Mouse (Mus musculus): Measurements from ENCODE around the gene Prr7. TPM values are rescaled to one million over a fixed set of nuclear protein-coding genes. Genes with fewer than 3 reads are reported as not detected.
A peak's percentile ranks its signal among the peaks of the same experiment; 100 is the strongest.

Gene Prr7
- total RNA-seq (2012; rRNA removed) (2.4 and 2.7 TPM in 2 replicates), polyA plus RNA-seq (2012; ENCODE audit: insufficient read depth in 1 of 2, insufficient read length in 2 of 2, low read depth in 1 of 2, low replicate concordance in 2 of 2, missing spikeins in 1 of 2) (1 to 10 TPM in 1 of 2 experiments, not detected in 1; 8.7 TPM)

DNA sequence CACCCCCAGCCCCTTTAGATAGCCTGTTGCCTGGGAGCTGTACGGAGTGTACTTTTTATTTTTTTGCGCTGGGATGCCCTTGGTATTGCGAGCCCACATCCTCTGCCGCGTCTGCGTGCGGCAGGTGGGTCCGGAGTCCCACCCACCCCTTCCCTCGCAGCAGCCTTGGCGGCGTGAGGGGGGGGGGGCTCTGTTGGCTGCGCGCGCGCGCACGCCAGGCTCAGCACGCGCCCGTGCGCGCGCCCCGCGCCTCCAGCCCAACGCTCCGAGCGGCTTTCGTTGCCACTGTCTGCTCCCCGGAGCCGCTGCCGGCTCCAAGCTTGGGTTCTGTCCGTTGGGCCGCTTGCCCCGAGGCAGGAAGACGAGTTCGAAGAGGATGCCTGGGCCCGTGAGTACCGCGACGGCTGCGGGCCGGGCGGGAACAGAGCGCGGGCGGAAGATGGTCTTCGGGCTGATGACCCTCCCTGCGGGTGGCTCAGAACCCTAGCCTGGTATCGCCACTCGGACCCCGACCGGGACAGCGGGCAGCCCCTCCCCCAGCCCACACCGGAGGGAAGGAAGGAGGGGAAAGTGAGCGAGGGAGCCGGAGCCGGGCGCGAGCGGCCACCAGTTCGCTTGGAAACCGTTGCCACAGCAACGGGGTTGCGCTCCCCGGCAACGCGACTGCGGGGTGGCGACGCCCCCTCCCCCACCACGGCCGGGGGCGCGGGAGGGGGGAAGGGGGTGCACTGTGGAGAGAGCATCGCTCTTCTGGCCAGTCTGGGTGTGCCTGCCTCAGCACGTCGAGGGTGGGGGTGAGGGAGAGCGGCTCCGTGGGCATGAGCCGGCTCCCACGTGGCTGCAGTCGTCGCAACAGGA lies at the start of gene Prr7:
Gene Prr7, plus strand, starts transcription at position 241 of the 858 bp plus-strand sequence.
- H3K4me3 ChIP-seq (ENCODE audit: control insufficient read depth in 1 of 2, insufficient read depth in 1 of 2, low read depth in 2 of 2, low read length in 2 of 2), result no peak within 1 kb of the TSS
- no peak within 1 kb of the TSS for H3K9ac ChIP-seq (ENCODE audit: control insufficient read depth, low read depth, low read length, poor library complexity, severe bottlenecking)
- no peak within 1 kb of the TSS for H3K27ac ChIP-seq (ENCODE audit: control insufficient read depth, low read depth, low read length)
- no peaks in the 10 kb centered on the region for H3K9me3 ChIP-seq (replicated peaks; ENCODE audit: insufficient read depth, low read length)
- no peaks in the 10 kb centered on the region for H3K27me3 ChIP-seq (ENCODE audit: control insufficient read depth in 1 of 2, insufficient read depth in 2 of 2, low read length in 2 of 2)
- DNase-seq (ENCODE audit: low read depth, low spot score), result no peak
- no peaks in the 10 kb centered on the region for H3K4me1 ChIP-seq (ENCODE audit: control insufficient read depth in 1 of 2, insufficient read depth in 2 of 2, low read length in 2 of 2)
- H3K36me3 ChIP-seq (ENCODE audit: control insufficient read depth in 1 of 2, insufficient read depth in 2 of 2, low read length in 2 of 2), result peaks cover 0 to 2% of the 10 kb centered on the region in 2 experiments; a peak in 2 of 4 replicates
- TF ChIP-seq NELFE (IDR thresholded peaks at IDR 0.05; ENCODE audit: low read depth, low read length), result no peak
- TF ChIP-seq ZC3H11A (IDR thresholded peaks at IDR 0.05; ENCODE audit: low read depth, low read length), result no peak
- no peak for TF ChIP-seq NRF1 (IDR thresholded peaks at IDR 0.05; ENCODE audit: insufficient read depth, low read depth, low read length, poor library complexity, severe bottlenecking)
- TF ChIP-seq MAX (IDR thresholded peaks at IDR 0.05; ENCODE audit: low read length), result no peak
- no peak for TF ChIP-seq CHD2 (IDR thresholded peaks at IDR 0.05; ENCODE audit: low read length)
- TF ChIP-seq RCOR1 (IDR thresholded peaks at IDR 0.05; ENCODE audit: low read depth, low read length), result no peak
- no peak for TF ChIP-seq ZNF384 (IDR thresholded peaks at IDR 0.05; ENCODE audit: low read depth, low read length)
- no peak for TF ChIP-seq USF1 (IDR thresholded peaks at IDR 0.05; ENCODE audit: low read depth, low read length)
- no peak for TF ChIP-seq BHLHE40 (IDR thresholded peaks at IDR 0.05; ENCODE audit: borderline replicate concordance, low read depth, low read length)
- no peak for TF ChIP-seq ETS1 (IDR thresholded peaks at IDR 0.05; ENCODE audit: low read depth, low read length)
- no peak for TF ChIP-seq E2F4 (IDR thresholded peaks at IDR 0.05; ENCODE audit: borderline replicate concordance, low read depth, low read length)
- TF ChIP-seq EP300 (IDR thresholded peaks at IDR 0.05; ENCODE audit: low read depth in 1 of 2, low read length in 2 of 2), result no peak
- H3K79me2 ChIP-seq (ENCODE audit: control insufficient read depth, insufficient read depth, low read length, poor library complexity), result no peaks in the 10 kb centered on the region

DNA sequence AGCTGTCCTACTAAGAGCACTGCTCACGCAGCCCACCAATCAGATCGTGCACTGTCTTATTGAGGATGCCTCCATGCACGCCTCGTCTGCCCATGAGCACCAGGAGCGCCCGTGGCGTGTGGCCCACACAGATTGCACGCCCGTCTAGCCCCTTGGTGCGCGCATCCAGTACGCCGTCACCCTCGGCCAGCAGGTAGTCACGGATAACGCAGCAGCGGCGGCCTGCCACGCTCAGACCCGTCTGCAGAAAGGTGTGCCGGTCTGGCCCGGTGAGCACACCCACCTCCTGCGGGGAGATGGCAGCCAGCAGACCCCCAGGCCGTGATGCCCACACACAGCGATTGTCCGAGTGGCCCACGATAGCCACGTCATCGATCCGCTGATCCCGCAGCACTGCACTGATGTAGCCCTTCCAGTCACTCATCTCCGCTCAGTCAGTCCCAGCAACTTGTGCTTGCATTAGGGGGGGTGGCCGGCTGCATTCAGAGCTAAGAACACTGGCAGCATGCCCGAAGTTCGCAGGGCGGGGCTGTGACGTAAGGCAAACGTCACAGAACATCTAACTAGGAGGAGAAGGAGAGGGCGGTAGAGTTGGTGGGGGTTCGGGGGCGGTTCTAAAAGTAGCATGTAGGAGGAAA lies 49.2 kb upstream of the Prr7 start, which contains the start of gene Pfn3:
Gene Pfn3, minus strand, starts transcription at position 490 of the 638 bp plus-strand sequence.
- TF ChIP-seq MAX (IDR thresholded peaks at IDR 0.05; ENCODE audit: low read length), result no peak
- no peak within 1 kb of the TSS for H3K27ac ChIP-seq (ENCODE audit: control insufficient read depth, low read depth, low read length)
- H3K9me3 ChIP-seq (replicated peaks; ENCODE audit: insufficient read depth, low read length), result no peaks in the 10 kb centered on the region
- H3K4me3 ChIP-seq (ENCODE audit: control insufficient read depth in 1 of 2, insufficient read depth in 1 of 2, low read depth in 2 of 2, low read length in 2 of 2), result no peak within 1 kb of the TSS
- no peaks in the 10 kb centered on the region for H3K79me2 ChIP-seq (ENCODE audit: control insufficient read depth, insufficient read depth, low read length, poor library complexity)
- DNase-seq (ENCODE audit: low read depth, low spot score), result peak; percentile 30
- H3K9ac ChIP-seq (ENCODE audit: control insufficient read depth, low read depth, low read length, poor library complexity, severe bottlenecking), result no peak within 1 kb of the TSS
- no peaks in the 10 kb centered on the region for H3K27me3 ChIP-seq (ENCODE audit: control insufficient read depth in 1 of 2, insufficient read depth in 2 of 2, low read length in 2 of 2)
- H3K36me3 ChIP-seq (ENCODE audit: control insufficient read depth in 1 of 2, insufficient read depth in 2 of 2, low read length in 2 of 2), result peaks cover 0 to 7% of the 10 kb centered on the region in 2 experiments; a peak in 2 of 4 replicates
- peaks cover 0 to 17% of the 10 kb centered on the region in 2 experiments; a peak in 2 of 4 replicates for H3K4me1 ChIP-seq (ENCODE audit: control insufficient read depth in 1 of 2, insufficient read depth in 2 of 2, low read length in 2 of 2)
